Mouse (Mus musculus): ENCODE measurements around the gene Mmp19. TPM values are rescaled to one million over a fixed set of nuclear protein-coding genes. Genes with fewer than 3 reads are reported as not detected.

The Mmp19 gene
- 1.7 and 1.8 TPM in 2 replicates for polyA plus RNA-seq (2012; rRNA removed)

- TF ChIP-seq POLR2A (IDR thresholded peaks at IDR 0.05; ENCODE audit: low read depth, low read length), result no peak
- TF ChIP-seq CTCF (IDR thresholded peaks at IDR 0.05; ENCODE audit: extremely low read depth, insufficient read depth, insufficient read length, insufficient replicate concordance), result no peak
- Histone ChIP-seq H3K4me3 (ENCODE audit: extremely low read depth, insufficient read depth, insufficient read length) (0 out of 2 replicates have a peak within 1 kb of the TSS, but pooled peaks have one; percentile 4), H3K4me1 (ENCODE audit: control insufficient read depth, insufficient read depth, insufficient read length) (no peaks in the 10 kb centered on the region; the same call in 1 of the 2 replicates), H3K27ac (ENCODE audit: insufficient read depth, low read length) (no peak within 1 kb of the TSS), H3K36me3 (ENCODE audit: control insufficient read depth, insufficient read depth, low read length) (no peaks in the 10 kb centered on the region), H3K27me3 (ENCODE audit: control insufficient read depth, insufficient read depth, low read length) (no peaks in the 10 kb centered on the region)
- no peak for DNase-seq (ENCODE audit: low read depth in 1 of 2, low spot score in 2 of 2)
- WGBS, result 87% methylated on average over 7 of the region's 7 CpGs
These were observed at the start of gene Mmp19 for GRCm38 (mm10) chr10:128790398-128791124. Gene Mmp19 (plus strand): TSS chr10:128790910.

- TF ChIP-seq POLR2A (IDR thresholded peaks at IDR 0.05; ENCODE audit: low read depth, low read length) (no peak), CTCF (IDR thresholded peaks at IDR 0.05; ENCODE audit: extremely low read depth, insufficient read depth, insufficient read length, insufficient replicate concordance) (no peak)
- Histone ChIP-seq H3K27ac (ENCODE audit: insufficient read depth, low read length) (peak overlapping the region; percentile 40; the same call in 1 of the 2 replicates), H3K4me1 (ENCODE audit: control insufficient read depth, insufficient read depth, insufficient read length) (peaks cover 5% of the 10 kb centered on the region; the same call in 1 of the 2 replicates), H3K36me3 (ENCODE audit: control insufficient read depth, insufficient read depth, low read length) (peaks cover 6% of the 10 kb centered on the region), H3K27me3 (ENCODE audit: control insufficient read depth, insufficient read depth, low read length) (no peaks in the 10 kb centered on the region), H3K4me3 (ENCODE audit: extremely low read depth, insufficient read depth, insufficient read length) (peak overlapping the region; percentile 97)
- DNase-seq (ENCODE audit: low read depth in 1 of 2, low spot score in 2 of 2), result no peak
- WGBS, result 39% methylated on average over 4 of the region's 4 CpGs
These were observed 48.1 kb upstream of the Mmp19 start for GRCm38 (mm10) chr10:128742616-128743015.

- Histone ChIP-seq H3K27ac (ENCODE audit: insufficient read depth, low read length) (peak overlapping the region; percentile 97), H3K27me3 (ENCODE audit: control insufficient read depth, insufficient read depth, low read length) (no peaks in the 10 kb centered on the region), H3K4me3 (ENCODE audit: extremely low read depth, insufficient read depth, insufficient read length) (peak overlapping the region; percentile 97), H3K36me3 (ENCODE audit: control insufficient read depth, insufficient read depth, low read length) (peaks cover 4% of the 10 kb centered on the region), H3K4me1 (ENCODE audit: control insufficient read depth, insufficient read depth, insufficient read length) (peaks cover 5% of the 10 kb centered on the region; the same call in 1 of the 2 replicates)
- DNase-seq (ENCODE audit: low read depth in 1 of 2, low spot score in 2 of 2), result no peak
- WGBS, result 1% methylated on average over 7 of the region's 7 CpGs
- TF ChIP-seq CTCF (IDR thresholded peaks at IDR 0.05; ENCODE audit: extremely low read depth, insufficient read depth, insufficient read length, insufficient replicate concordance), result no peak
- no peak for TF ChIP-seq POLR2A (IDR thresholded peaks at IDR 0.05; ENCODE audit: low read depth, low read length)
These were observed 47.5 kb upstream of the Mmp19 start for GRCm38 (mm10) chr10:128743235-128743634.

- Histone ChIP-seq H3K27me3 (ENCODE audit: control insufficient read depth, insufficient read depth, low read length) (no peaks in the 10 kb centered on the region), H3K27ac (ENCODE audit: insufficient read depth, low read length) (peak overlapping the region; percentile 97)
- peak in 1 of 2 experiments; percentile 54 for DNase-seq (ENCODE audit: low read depth in 1 of 2, low spot score in 2 of 2)
These were observed 46.9 kb upstream of the Mmp19 start for GRCm38 (mm10) chr10:128743791-128744191.

GRCm38 (mm10) chr10:128744211-128744610 lies 46.5 kb upstream of the Mmp19 start:
- Histone ChIP-seq H3K27ac (ENCODE audit: insufficient read depth, low read length) (peak overlapping the region; percentile 97), H3K27me3 (ENCODE audit: control insufficient read depth, insufficient read depth, low read length) (no peaks in the 10 kb centered on the region), H3K4me1 (ENCODE audit: control insufficient read depth, insufficient read depth, insufficient read length) (peaks cover 8% of the 10 kb centered on the region; the same call in 1 of the 2 replicates), H3K36me3 (ENCODE audit: control insufficient read depth, insufficient read depth, low read length) (0 out of 2 replicates have a peak, but pooled peaks cover 2% of the 10 kb centered on the region), H3K4me3 (ENCODE audit: extremely low read depth, insufficient read depth, insufficient read length) (peak overlapping the region; percentile 97)
- 30% methylated on average over 8 of the region's 8 CpGs for WGBS
- TF ChIP-seq CTCF (IDR thresholded peaks at IDR 0.05; ENCODE audit: extremely low read depth, insufficient read depth, insufficient read length, insufficient replicate concordance) (no peak), POLR2A (IDR thresholded peaks at IDR 0.05; ENCODE audit: low read depth, low read length) (no peak)
- DNase-seq (ENCODE audit: low read depth in 1 of 2, low spot score in 2 of 2), result no peak

More at GRCm38 (mm10) chr10:128743791-128744191, 46.9 kb upstream of the Mmp19 start:
- peak overlapping the region; percentile 97 for H3K4me3 ChIP-seq (ENCODE audit: extremely low read depth, insufficient read depth, insufficient read length)
- WGBS, result under 1% methylated on average over 36 of the region's 37 CpGs
- peaks cover 5% of the 10 kb centered on the region; the same call in 1 of the 2 replicates for H3K4me1 ChIP-seq (ENCODE audit: control insufficient read depth, insufficient read depth, insufficient read length)
- TF ChIP-seq CTCF (IDR thresholded peaks at IDR 0.05; ENCODE audit: extremely low read depth, insufficient read depth, insufficient read length, insufficient replicate concordance) (no peak), POLR2A (IDR thresholded peaks at IDR 0.05; ENCODE audit: low read depth, low read length) (no peak)
- H3K36me3 ChIP-seq (ENCODE audit: control insufficient read depth, insufficient read depth, low read length), result peaks cover 3% of the 10 kb centered on the region

GRCm38 (mm10) chr10:128744680-128745601 lies 45.8 kb upstream of the Mmp19 start, which contains the start of gene Dgka:
Gene Dgka (minus strand): TSS chr10:128744855.
- peak within 1 kb of the TSS; percentile 97 for H3K27ac ChIP-seq (ENCODE audit: insufficient read depth, low read length)
- H3K27me3 ChIP-seq (ENCODE audit: control insufficient read depth, insufficient read depth, low read length), result no peaks in the 10 kb centered on the region
- peak; percentile 43 to 63 for DNase-seq (ENCODE audit: low read depth in 1 of 2, low spot score in 2 of 2)
- H3K36me3 ChIP-seq (ENCODE audit: control insufficient read depth, insufficient read depth, low read length), result 0 out of 2 replicates have a peak, but pooled peaks cover 2% of the 10 kb centered on the region
- H3K4me3 ChIP-seq (ENCODE audit: extremely low read depth, insufficient read depth, insufficient read length), result peak within 1 kb of the TSS; percentile 97
- WGBS, result 13% methylated on average over 18 of the region's 18 CpGs
- H3K4me1 ChIP-seq (ENCODE audit: control insufficient read depth, insufficient read depth, insufficient read length), result peaks cover 8% of the 10 kb centered on the region
- peak; percentile 64; the same call in 1 of the 2 replicates for TF ChIP-seq POLR2A (IDR thresholded peaks at IDR 0.05; ENCODE audit: low read depth, low read length)
- TF ChIP-seq CTCF (IDR thresholded peaks at IDR 0.05; ENCODE audit: extremely low read depth, insufficient read depth, insufficient read length, insufficient replicate concordance), result no peak

Data from spleen, adult 2 months (tissue).